Mouse (Mus musculus): ENCODE results near the gene Apba3.
A peak's percentile ranks its signal among the peaks of the same experiment; 100 is the strongest.
"Not testable (repeated sequence)": the region's sequence is repeated elsewhere in the genome, so short reads cannot be mapped to it uniquely, and the experiment has no call there.

The Apba3 gene

GRCm38 (mm10) chr10:81266211-81267105, at the start of gene Apba3, which contains the start of gene Mrpl54:
TSS of gene Apba3 (plus strand) at chr10:81266960.
TSS of gene Mrpl54 (minus strand) at chr10:81266934.
- peak; percentile 100 for DNase-seq

DNA sequence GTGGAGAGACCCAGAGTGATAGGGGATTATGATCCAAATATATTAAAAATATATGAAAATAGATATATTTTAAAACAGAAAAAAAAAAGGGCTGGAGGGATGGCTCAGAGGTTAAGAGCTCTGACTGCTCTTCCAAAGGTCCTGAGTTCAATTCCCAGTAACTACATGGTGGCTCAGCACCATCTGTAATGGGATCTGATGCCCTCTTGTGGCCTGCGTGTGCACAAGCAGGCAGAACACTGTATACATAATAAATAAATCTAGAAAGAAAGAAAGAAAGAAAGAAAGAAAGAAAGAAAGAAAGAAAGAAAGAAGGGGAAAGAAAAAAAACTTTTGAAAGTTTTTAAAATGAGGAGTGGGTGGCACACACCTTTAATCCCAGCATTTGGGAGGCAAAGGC, 49.5 kb upstream of the Apba3 start:
- not testable (repeated sequence) for DNase-seq

DNA sequence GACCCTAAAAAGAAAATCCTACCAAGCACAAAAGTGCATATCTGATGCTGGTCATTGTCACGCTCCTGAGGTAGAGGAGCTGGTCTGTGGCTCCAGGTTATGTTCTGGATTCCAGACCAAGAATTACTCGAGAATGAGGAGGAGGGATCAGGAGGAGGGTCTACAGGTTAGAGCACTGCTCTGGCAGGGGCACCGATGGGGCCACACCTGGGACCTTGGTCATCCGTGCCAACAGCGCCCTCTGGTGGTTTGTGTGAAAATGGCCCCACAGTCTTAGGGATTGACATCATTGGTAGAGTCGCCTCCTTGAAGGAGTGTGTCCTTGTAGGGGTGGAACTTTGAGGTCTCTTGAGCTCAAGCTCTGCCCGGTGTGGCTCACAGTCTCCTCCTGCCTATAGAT, 48.8 kb upstream of the Apba3 start:
- peak; percentile 92 for DNase-seq

DNA sequence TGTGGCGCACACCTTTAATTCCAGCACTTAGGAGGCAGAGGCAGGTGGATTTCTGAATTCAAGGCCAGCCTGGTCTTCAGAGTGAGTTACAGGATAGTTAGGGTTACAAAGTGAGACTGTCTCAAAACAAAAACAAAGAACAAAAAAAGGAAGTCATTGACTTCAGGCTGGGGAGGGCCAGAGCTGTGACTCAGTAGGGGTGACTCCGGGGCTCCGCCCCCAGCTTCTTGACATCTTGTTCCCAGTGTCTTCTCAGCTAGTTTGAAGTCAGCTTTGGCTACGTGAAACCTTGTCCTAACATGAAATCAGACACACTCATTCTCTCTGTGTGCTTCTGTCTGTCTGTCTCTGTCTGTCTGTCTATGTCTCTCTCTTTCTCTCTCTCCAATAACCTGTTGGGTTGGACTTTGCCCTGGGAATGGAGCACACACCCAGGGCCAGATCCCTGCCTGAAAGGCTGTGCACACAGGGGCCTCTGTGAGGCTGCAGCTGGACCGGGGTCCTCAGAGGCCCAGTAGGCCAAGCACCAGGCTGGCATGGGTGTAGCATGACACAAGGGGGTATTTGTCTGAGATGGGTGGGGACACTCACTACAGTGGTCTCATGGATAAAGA, 45.3 kb upstream of the Apba3 start:
- no peak for DNase-seq

GRCm38 (mm10) chr10:81223731-81224130, 43.0 kb upstream of the Apba3 start:
- not testable (repeated sequence) for DNase-seq

GRCm38 (mm10) chr10:81229735-81230437, 36.9 kb upstream of the Apba3 start:
- DNase-seq, result no peak

- DNase-seq, result no peak
Measured at GRCm38 (mm10) chr10:81230438-81231332, 36.1 kb upstream of the Apba3 start, which contains the start of gene Atcay. TSS of gene Atcay (minus strand) at chr10:81230833.

GRCm38 (mm10) chr10:81231436-81231835, 35.3 kb upstream of the Apba3 start:
- no peak for DNase-seq

GRCm38 (mm10) chr10:81232580-81233225, 34.1 kb upstream of the Apba3 start, which contains the start of gene Zfr2:
TSS of gene Zfr2 (plus strand) at chr10:81233155.
- DNase-seq, result peak; percentile 98

GRCm38 (mm10) chr10:81233226-81233585, 33.6 kb upstream of the Apba3 start:
- DNase-seq, result no peak

GRCm38 (mm10) chr10:81234206-81234605, 32.6 kb upstream of the Apba3 start:
- DNase-seq, result no peak

- DNase-seq, result peak; percentile 90
Measured at GRCm38 (mm10) chr10:81236471-81237268, 30.1 kb upstream of the Apba3 start.

- DNase-seq, result no peak
Measured at GRCm38 (mm10) chr10:81238618-81239017, 28.1 kb upstream of the Apba3 start.

DNA sequence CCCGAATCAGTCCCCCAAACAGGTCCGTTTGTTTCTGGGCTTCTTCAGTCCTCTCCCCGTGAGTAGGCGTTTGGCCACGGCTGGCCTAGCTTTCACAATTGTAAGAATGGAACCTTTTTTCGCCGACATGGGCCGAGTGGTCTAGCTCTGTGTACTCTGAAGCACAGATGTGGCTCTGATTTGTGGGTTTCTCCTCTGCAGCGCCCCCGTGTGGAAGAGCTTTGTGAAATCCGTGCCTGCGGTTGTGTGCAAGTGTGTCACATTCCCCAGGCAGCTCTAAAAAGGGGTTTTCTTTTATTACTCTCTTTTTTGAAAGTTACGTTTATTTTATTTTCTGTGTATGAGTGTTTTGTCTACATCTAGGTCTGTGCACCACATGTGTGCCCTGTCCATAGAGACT, 25.9 kb upstream of the Apba3 start:
- no peak for DNase-seq

GRCm38 (mm10) chr10:81242021-81242420, 24.7 kb upstream of the Apba3 start:
- DNase-seq, result no peak

- DNase-seq, result peak; percentile 91
Measured at GRCm38 (mm10) chr10:81244146-81244545, 22.6 kb upstream of the Apba3 start.

DNA sequence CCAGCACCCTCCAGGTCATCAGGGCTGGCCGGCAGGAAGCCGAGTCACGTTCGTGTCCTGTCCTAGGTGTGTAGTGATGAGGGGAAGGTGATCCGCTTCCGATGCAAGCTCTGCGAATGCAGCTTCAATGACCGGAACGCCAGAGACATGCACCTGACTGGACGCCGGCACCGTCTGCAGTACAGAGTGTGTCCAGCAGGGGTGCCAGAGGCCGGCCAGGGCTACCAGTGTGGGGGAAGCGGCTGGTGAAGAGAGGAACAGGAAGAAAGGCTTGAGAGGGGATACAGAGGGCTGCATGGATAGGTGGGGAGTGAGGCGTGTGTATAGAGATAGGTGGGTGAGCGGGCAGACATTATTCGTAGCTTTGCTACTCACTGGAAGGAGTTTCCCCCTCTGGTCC, 22.2 kb upstream of the Apba3 start:
- DNase-seq, result peak; percentile 95

DNA sequence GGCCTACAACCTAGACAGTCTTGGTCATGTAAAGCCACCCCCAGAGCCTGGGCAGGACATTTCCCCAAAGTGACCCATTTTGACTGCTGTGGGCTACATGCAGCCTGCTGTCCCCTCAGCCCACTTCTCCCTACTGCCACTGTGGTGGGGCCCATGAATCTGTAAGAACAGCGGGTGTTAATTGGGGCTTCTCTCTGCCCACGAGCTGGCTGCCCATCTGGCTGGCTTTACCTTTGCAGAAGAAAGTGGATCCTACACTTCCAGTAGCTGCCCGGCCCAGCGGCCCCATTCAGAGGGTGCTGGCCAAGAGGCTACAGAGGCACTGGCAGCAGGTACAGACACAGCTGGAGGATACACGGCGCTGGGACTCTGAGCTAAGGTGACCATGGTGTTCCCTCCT, 21.6 kb upstream of the Apba3 start:
- no peak for DNase-seq

DNA sequence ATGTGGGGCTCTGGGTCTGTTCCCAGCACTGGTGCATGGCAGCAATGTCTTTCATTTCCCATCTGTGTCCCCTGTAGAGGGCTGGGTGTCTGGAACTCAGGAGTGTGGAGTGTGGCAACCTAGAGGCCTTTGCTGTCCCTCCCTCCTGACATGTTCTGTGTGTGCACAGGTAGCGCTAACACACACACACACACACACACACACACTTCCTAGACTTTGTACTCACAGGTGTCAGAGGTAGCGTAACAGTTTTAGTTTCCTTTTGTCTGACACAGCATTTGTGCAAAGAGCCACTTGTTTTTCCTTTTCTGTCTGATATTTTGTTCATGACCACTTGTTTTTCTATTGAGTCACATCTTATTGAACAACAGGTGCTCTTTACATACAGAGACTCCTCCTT, 19.0 kb upstream of the Apba3 start:
- no peak for DNase-seq

DNA sequence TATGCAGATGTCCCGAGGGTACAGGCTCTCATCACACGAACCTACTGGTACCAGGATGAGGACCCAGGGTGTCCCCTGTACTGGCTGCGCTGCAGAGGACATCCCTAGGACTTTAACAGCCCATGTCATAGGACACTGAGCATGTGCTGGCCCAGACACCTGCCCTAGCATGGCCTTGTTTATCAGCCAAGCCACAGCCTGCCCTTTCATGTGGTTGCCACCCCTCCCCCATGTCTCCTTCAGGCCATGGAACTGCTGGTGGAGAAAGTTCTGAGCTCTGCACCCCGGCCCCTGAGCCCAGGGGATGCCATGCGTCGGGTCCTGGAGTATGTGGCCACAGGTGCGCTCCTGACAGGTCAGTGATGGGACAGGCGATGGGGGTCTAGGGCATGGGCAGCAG, 17.3 kb upstream of the Apba3 start:
- DNase-seq, result no peak

Measured in heart, adult 11 months (tissue).